Mouse (Mus musculus) Patski (cell line): Measurements from ENCODE around the gene Nxnl1. TPM values are rescaled to one million over a fixed set of nuclear protein-coding genes. Genes with fewer than 3 reads are reported as not detected.

Source experiments
- ATAC-seq: fragments of 100-300 bp; one replicate; pipeline ENCODE4 v1.8.0; 2021
- CTCF ChIA-PET: fragments of 350-600 bp; sonication (Branson Sonifier 250); formaldehyde crosslinking; loops from one replicate; lab custom pipeline; 2022; ENCODE audit warnings: inconsistent platforms; lab: Charles Lee
- POLR2A ChIA-PET: fragments of 350-600 bp; sonication (Branson Sonifier 250); formaldehyde crosslinking; loops from one replicate; lab custom pipeline; 2022; ENCODE audit warnings: antibody characterized with exemption, inconsistent platforms; lab: Charles Lee
- DNase-seq: peaks from one replicate; pipeline ENCODE4 v3.0.0-alpha.2; 2011; ENCODE audit warnings: low read depth, low spot score
- H3K27me3 ChIP-seq: fragments of 371-371 bp; one replicate; pipeline ENCODE4 v1.5.1; 2021
- CTCF ChIP-seq: fragments of 100-300 bp; IDR thresholded peaks from one replicate; pipeline ENCODE4 v1.5.1; 2021
- in situ Hi-C: fragments of 300-500 bp; cut with MboI; formaldehyde crosslinking; loops from 3 replicates; pipeline ENCODE4 v1.11.1; 2018; ENCODE audit warnings: low pct_unique_long_range_greater_than_20kb, mixed read lengths
- polyA plus RNA-seq: library from polyadenylated mRNA; unstranded; gene quantifications from one replicate; pipeline ENCODE4 v1.2.3, GENCODE M21; 2021

The Nxnl1 gene
- polyA plus RNA-seq, 1 experiment from 2014 or later, result 0.85 TPM

DNA sequence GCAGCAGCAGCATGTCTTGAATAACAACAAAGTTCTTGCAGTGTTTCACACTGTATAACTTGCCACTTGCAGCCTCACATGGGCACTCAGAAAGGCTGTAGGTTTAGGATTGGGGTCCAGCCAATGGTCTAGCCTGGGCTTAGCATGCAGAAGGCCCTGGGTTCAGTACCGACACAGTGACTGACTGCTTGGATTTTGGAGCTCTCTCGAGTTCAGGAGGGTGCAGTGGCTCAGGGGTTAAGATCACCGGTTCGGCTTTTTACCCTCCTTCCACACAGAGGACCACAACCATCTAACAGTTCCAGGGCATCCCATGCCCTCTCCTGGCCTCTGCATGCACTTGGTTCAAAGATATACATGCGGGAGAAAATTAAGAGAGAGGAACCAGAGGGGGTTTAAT lies 24.6 kb upstream of the Nxnl1 start:
- no peak for DNase-seq
- CTCF ChIA-PET, result interaction anchor here (1.2 to 7.9 kb wide), 3 partner anchors 21 to 70 kb away, joined by 4 to 49 read pairs (median 5); partner anchors contain the start of gene Tmem221
- no peak for TF ChIP-seq CTCF
- in situ Hi-C loops, result no loop called here
- POLR2A ChIA-PET, result interaction anchor here (0.7 to 3.0 kb wide), 6 partner anchors 16 to 32 kb away, joined by 3 to 12 read pairs (median 6); partner anchors contain the start of genes Slc27a1 and Tmem221
- no peak for ATAC-seq
- H3K27me3 ChIP-seq, result no peaks in the 10 kb centered on the region

DNA sequence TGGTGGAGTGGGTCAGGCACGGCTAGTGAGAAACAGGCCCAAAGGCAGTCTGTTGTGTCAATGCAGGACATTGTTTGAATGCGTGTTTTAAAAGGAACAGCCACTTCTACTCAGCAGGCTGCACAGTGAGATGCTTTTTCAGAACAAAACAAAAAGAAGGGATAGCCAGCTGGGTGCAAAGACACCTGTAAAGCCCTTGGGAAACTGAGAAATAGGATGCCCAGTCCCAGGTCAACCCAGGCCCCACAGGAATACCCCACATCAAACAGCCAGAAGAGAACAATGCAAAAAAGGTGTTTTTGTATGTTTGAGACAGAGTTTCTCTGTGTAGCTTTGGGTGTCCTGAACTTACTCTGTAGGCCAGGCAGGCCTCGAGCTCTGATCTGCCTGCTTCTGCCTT lies 22.4 kb upstream of the Nxnl1 start:
- CTCF ChIA-PET, result interaction anchor here (0.9 to 7.9 kb wide), 3 partner anchors 18 to 72 kb away, joined by 3 to 49 read pairs (median 3); partner anchors contain the start of gene Tmem221
- in situ Hi-C loops, result no loop called here
- POLR2A ChIA-PET, result interaction anchor here (1.0 kb wide), 1 partner anchor 9 kb away, joined by 5 read pairs; no protein-coding TSS in a partner anchor
- TF ChIP-seq CTCF, result no peak
- no peaks in the 10 kb centered on the region for H3K27me3 ChIP-seq
- DNase-seq (no peak), ATAC-seq (no peak)

DNA sequence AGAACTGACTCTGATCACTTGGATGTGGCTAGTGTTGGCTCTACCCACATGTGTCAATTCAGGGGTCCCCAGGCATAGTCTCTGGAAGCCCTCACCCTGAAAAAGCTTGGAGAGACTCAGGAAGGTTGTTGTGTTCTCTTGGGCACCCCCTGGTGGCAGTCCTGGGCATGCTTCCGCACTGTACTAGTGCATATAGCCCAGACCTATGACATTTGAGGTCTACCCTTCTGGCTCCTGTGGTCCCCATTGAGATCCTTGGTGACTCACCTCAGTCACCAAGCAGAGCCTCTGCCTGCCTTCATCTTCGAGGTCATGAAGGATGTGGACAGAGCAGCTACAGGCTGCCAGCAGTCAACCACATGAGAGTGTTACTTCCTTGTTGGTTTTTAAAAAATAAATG lies 20.5 kb upstream of the Nxnl1 start:
- no peak for DNase-seq
- no peak for TF ChIP-seq CTCF

DNA sequence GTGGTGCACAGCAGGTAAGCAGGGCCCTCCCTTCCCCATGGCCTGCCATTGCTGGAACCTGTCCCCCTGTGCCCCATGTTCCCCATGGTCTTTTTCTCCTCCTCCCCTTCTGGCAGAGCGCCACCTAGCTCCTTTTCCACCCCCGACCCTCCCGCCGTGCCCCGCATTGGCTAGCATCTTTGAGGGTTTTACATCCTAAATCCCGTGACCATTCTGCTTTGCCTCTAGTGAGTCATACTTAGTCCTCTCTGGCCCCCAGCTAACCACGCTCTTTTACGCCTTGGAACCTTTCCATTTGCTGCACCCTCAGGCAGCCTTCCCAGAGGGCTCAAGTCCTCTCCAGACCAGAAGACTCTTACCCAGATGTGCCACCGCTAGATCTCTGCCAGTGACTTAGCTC lies 13.8 kb upstream of the Nxnl1 start:
- in situ Hi-C loops, result no loop called here
- TF ChIP-seq CTCF, result no peak
- POLR2A ChIA-PET, result interaction anchor here (0.9 to 1.1 kb wide), 2 partner anchors 8 to 11 kb away, joined by 3 to 5 read pairs; no protein-coding TSS in a partner anchor
- no peak for DNase-seq
- CTCF ChIA-PET, result interaction anchor here (1.0 to 1.6 kb wide), 3 partner anchors 9 to 18 kb away, joined by 3 read pairs; no protein-coding TSS in a partner anchor
- peak; percentile 49 for ATAC-seq
- no peaks in the 10 kb centered on the region for H3K27me3 ChIP-seq

More for the DNA sequence above, 20.5 kb upstream of the Nxnl1 start:
- POLR2A ChIA-PET, result no interaction called here
- CTCF ChIA-PET, result interaction anchor here (0.8 to 7.9 kb wide), 4 partner anchors 9 to 74 kb away, joined by 3 to 49 read pairs (median 6); partner anchors contain the start of genes Slc27a1 and Tmem221
- in situ Hi-C loops, result no loop called here
- no peak for ATAC-seq
- no peaks in the 10 kb centered on the region for H3K27me3 ChIP-seq

DNA sequence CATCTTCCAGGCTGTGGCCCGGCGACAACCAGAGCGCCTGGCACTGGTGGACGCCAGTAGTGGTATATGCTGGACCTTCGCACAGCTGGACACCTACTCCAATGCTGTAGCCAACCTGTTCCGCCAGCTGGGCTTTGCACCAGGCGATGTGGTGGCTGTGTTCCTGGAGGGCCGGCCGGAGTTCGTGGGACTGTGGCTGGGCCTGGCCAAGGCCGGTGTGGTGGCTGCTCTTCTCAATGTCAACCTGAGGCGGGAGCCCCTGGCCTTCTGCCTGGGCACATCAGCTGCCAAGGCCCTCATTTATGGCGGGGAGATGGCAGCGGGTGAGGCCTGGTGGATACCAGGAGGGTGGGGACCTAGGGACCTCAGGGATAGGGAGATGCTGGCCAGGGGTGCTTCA lies 13.1 kb upstream of the Nxnl1 start:
- TF ChIP-seq CTCF, result no peak
- CTCF ChIA-PET, result interaction anchor here (1.2 to 3.5 kb wide), 4 partner anchors 9 to 19 kb away, joined by 3 to 15 read pairs (median 4); no protein-coding TSS in a partner anchor
- in situ Hi-C loops, result no loop called here
- POLR2A ChIA-PET, result interaction anchor here (1.1 to 2.8 kb wide), 2 partner anchors 9 to 10 kb away, joined by 5 to 11 read pairs; partner anchors contain the start of gene Slc27a1
- DNase-seq (no peak), ATAC-seq (no peak)
- H3K27me3 ChIP-seq, result no peaks in the 10 kb centered on the region

DNA sequence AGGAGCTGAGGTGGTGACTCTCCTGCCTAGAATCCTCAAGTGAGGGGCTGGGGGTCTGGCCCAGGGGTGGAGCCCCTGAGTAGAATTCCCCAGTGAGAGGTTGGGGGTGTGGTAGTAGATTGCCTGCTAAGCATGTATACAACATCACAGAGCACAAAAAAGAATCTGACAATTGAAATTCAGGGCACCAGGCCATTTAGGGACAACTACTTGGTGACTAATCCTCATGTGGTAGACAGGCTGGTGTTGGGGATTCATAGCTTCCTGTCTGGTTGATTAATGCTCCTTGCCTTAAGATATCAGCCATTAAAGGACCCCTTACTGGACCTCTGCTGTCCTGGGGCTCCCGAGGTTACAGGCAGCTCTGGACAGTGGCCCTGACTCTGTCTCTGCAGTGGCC lies 12.6 kb upstream of the Nxnl1 start:
- ChIA-PET CTCF (interaction anchor here (1.5 to 3.5 kb wide), 4 partner anchors 8 to 19 kb away, joined by 3 to 15 read pairs (median 6); no protein-coding TSS in a partner anchor), POLR2A (interaction anchor here (2.8 kb wide), 1 partner anchor 10 kb away, joined by 11 read pairs; the partner anchor contains the start of gene Slc27a1)
- in situ Hi-C loops, result no loop called here
- TF ChIP-seq CTCF, result no peak
- no peak for DNase-seq
- no peak for ATAC-seq
- no peaks in the 10 kb centered on the region for H3K27me3 ChIP-seq

DNA sequence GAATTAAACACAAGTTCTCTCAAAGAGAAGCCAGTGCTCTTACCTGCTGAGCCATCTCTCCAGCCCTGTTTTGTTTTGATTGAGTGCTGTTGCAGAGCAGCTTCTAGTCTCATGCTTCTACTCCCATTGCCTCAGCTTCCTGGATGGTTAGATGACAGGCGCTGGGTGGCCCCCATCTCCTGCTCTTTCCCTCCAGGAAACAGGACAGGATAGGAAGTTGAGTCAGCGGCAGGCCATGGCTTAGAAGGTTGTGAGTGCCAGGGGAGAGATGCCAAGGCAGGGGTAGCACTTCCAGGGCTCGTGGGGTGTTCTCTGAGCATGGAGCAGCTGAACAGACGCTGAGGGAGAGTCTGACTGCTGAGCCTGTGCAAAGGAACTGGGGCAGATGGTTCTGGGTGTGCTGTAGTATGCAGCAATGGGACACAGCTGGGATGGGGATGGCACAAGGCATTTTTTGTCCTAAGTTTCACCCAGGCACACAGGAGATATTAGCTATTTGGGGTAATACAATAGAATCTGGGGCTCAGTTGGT lies 11.5 kb upstream of the Nxnl1 start:
- DNase-seq (no peak), ATAC-seq (no peak)
- TF ChIP-seq CTCF, result no peak
- ChIA-PET CTCF (interaction anchor here (2.3 to 3.5 kb wide), 2 partner anchors 9 to 16 kb away, joined by 8 to 15 read pairs; no protein-coding TSS in a partner anchor), POLR2A (interaction anchor here (1.0 to 2.8 kb wide), 2 partner anchors 9 to 15 kb away, joined by 3 to 11 read pairs; partner anchors contain the start of gene Slc27a1)
- no peaks in the 10 kb centered on the region for H3K27me3 ChIP-seq
- in situ Hi-C loops, result no loop called here

DNA sequence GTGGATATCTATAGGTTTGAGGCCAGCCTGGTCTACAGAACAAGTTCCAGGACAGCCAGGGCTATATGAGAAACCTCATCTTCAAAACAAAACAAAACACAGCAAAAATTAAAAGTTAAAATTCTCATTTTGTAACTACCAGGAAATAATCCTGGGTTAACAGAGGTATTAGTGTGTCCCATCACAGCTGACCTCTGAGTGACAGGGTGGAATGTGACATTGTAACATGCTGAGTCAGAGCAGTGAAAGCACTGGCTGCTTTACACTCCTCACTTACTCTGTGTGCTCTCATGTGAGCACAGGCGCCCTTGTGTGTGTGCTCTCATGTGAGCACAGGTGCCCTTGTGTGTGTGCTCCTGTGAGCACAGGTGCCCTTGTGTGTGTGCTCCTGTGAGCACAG lies 8.6 kb upstream of the Nxnl1 start:
- no peak for TF ChIP-seq CTCF

DNA sequence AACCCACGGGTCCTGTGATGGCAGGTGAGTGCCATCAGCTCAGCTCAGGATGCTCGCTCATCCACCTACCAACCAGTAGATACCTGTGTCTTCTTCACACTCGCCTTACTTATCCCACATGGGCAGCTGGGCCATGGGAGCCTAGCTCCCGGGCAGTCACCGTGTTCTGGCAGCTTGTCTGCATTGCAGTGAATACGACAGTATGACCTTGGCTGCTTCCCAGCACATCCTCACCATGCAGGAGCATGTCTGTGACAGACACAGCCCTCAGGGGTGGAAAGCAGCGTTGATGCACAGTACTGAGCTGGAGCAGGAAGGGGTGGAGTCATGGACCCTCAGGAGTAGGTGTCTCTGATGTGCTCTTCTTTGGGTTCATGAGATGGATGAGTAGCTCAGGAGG lies 8.0 kb upstream of the Nxnl1 start:
- DNase-seq, result no peak
- no peak for ATAC-seq
- ChIA-PET CTCF (no interaction called here), POLR2A (no interaction called here)
- in situ Hi-C loops, result no loop called here
- no peak for TF ChIP-seq CTCF
- H3K27me3 ChIP-seq, result no peaks in the 10 kb centered on the region

More for the DNA sequence above, 8.6 kb upstream of the Nxnl1 start:
- ATAC-seq (no peak), DNase-seq (no peak)
- CTCF ChIA-PET, result no interaction called here
- POLR2A ChIA-PET, result no interaction called here
- H3K27me3 ChIP-seq, result no peaks in the 10 kb centered on the region
- in situ Hi-C loops, result no loop called here

DNA sequence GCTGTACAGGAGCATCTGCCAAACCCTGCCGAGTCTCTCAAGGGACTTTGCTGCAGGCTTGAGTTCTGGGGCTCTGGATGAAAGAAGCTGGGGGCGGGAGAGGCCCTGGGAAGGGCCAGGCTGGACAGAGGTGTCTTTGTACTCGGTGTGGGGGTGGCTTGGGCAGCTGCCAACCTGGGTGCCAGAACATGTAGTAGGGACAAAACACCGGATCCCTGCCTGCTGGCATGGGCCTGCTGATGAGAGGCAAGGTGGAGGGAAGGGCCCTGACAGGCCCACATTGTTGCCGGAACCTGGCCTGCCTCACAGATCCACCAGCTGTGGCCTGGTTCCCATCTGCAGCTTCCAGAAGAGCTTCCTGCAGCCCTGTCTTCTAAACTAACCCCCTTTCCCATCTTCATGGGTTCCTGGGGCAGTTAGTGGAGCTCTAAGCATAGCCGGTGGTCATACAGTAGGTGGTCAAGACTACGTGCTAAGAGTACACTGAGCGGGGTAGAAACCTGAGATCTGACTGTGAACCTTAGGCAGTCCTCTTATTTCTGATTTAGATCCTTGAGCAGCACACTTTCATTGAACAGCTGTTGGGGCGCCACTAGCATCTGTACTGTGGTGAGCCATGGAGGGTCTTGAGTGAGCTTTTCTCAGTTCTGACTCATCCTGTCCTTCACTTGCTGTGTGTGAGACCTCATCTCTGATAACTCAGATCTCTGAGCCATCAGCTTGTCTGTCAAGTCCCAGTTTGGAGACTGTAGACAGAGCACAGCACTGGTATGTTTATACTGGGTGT lies 6.6 kb upstream of the Nxnl1 start:
- no peak for DNase-seq
- H3K27me3 ChIP-seq, result no peaks in the 10 kb centered on the region
- ChIA-PET CTCF (interaction anchor here (0.7 to 1.7 kb wide), 4 partner anchors 10 to 88 kb away, joined by 3 to 6 read pairs (median 3); no protein-coding TSS in a partner anchor), POLR2A (interaction anchor here (1.1 kb wide), 1 partner anchor 18 kb away, joined by 3 read pairs; no protein-coding TSS in a partner anchor)
- ATAC-seq, result no peak
- no peak for TF ChIP-seq CTCF
- in situ Hi-C loops, result no loop called here
